Mouse (Mus musculus) forebrain, embryonic 14.5 days (tissue): ENCODE measurements around the gene Fitm2. TPM values are rescaled to one million over a fixed set of nuclear protein-coding genes. Genes with fewer than 3 reads are reported as not detected.
"Not testable (repeated sequence)": the region's sequence is repeated elsewhere in the genome, so short reads cannot be mapped to it uniquely, and the experiment has no call there.

Source experiments
- ATAC-seq: fragments of 200-750 bp; cut with Nextera tagmentation; 2 replicates; pipeline ENCODE4 v1.8.0; 2017; ENCODE audit warnings: mild to moderate bottlenecking, moderate library complexity
- DNase-seq: peaks from one replicate; pipeline ENCODE4 v3.0.0-alpha.2; 2015; ENCODE audit warnings: low spot score
- H3K27ac ChIP-seq: fragments of 300-500 bp; sonication (generic); 2 replicates; pipeline ENCODE4 v1.5.1; 2014; ENCODE audit warnings: low read depth, mild to moderate bottlenecking, control low read depth, low read length, moderate library complexity
- H3K27me3 ChIP-seq: fragments of 300-500 bp; sonication (generic); replicated peaks from 2 replicates; pipeline ENCODE4 v1.6.1; 2014; ENCODE audit warnings: low read length, control low read depth, mixed read lengths; ENCODE audit not compliant: control insufficient read depth, insufficient read depth
- H3K36me3 ChIP-seq: fragments of 300-500 bp; sonication (generic); 2 replicates; pipeline ENCODE4 v1.6.1; 2014; ENCODE audit warnings: low read length, control low read depth; ENCODE audit not compliant: control insufficient read depth, insufficient read depth
- H3K4me1 ChIP-seq: fragments of 300-500 bp; sonication (generic); 2 replicates; pipeline ENCODE4 v1.6.1; 2014; ENCODE audit warnings: antibody characterized with exemption, low read length, control low read depth; ENCODE audit not compliant: control insufficient read depth, insufficient read depth
- H3K4me2 ChIP-seq: fragments of 300-500 bp; sonication (generic); 2 replicates; pipeline ENCODE4 v1.6.1; 2014; ENCODE audit warnings: mild to moderate bottlenecking, control low read depth, low read length
- H3K4me3 ChIP-seq: fragments of 300-500 bp; sonication (generic); 2 replicates; pipeline ENCODE4 v1.5.1; 2014; ENCODE audit warnings: low read depth, low read length, control low read depth
- H3K9ac ChIP-seq: fragments of 300-500 bp; sonication (generic); 2 replicates; pipeline ENCODE4 v1.6.1; 2014; ENCODE audit warnings: mild to moderate bottlenecking, low read length, control low read depth, moderate library complexity
- H3K9me3 ChIP-seq: fragments of 300-500 bp; sonication (generic); replicated peaks from 2 replicates; pipeline ENCODE4 v1.6.1; 2016; ENCODE audit warnings: low read length, control low read depth, mixed read lengths; ENCODE audit not compliant: control insufficient read depth
- WGBS: fragments of 180-500 bp; shearing (Covaris S2); extraction: QIAGEN DNeasy Blood & Tissue Kit; methylation state at CpG from one replicate; pipeline ENCODE4 v1.1.7; 2014; 5-methylcytosine and 5-hydroxymethylcytosine counted together
- polyA plus RNA-seq: library from polyadenylated mRNA; unstranded; fragments of >200 nt; fragmentation: Nextera tagmentation; extraction: Ambion mirVana; gene quantifications from 2 replicates; pipeline ENCODE4 v1.2.1, GENCODE M21; 2014

The Fitm2 gene
- polyA plus RNA-seq, 1 experiment from 2014 or later, result 8.6 TPM

DNA sequence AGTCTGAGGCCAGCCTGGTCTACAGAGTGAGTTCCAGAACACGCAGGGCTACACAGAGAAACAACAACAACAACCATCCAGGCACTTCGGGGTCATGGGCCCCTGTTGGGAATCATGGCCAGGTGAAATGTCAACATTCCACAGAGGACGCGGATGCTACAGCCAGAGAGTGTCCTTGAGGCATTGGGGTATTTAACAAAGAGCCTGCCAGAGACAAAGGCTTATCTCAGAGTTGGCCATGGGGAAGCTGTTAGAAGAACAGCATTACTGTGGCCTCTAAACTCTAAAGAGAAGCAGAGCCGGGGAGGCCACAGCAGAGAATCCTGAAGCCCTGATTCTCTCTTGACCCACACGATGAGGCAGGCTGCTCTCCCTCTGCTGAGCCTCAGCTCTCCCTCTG, 3.6 kb downstream of the Fitm2 start:
- DNase-seq (no peak), ATAC-seq (no peak)
- H3K4me2 ChIP-seq, result no peak overlapping the region
- H3K27ac ChIP-seq, result no peak overlapping the region
- H3K4me1 ChIP-seq, result peaks cover 8% of the 10 kb centered on the region
- H3K4me3 ChIP-seq, result no peak overlapping the region
- H3K9me3 ChIP-seq, result no peaks in the 10 kb centered on the region
- 94% methylated on average over 6 of the region's 6 CpGs for WGBS
- no peaks in the 10 kb centered on the region for H3K27me3 ChIP-seq
- no peak overlapping the region for H3K9ac ChIP-seq
- peaks cover 31% of the 10 kb centered on the region; the same call in 1 of the 2 replicates for H3K36me3 ChIP-seq

- Histone ChIP-seq H3K9ac (no peak overlapping the region), H3K36me3 (peaks cover 31% of the 10 kb centered on the region; the same call in 1 of the 2 replicates), H3K4me3 (no peak overlapping the region), H3K27me3 (no peaks in the 10 kb centered on the region), H3K9me3 (no peaks in the 10 kb centered on the region), H3K4me2 (no peak overlapping the region), H3K4me1 (peaks cover 8% of the 10 kb centered on the region), H3K27ac (no peak overlapping the region)
- ATAC-seq (no peak), DNase-seq (no peak)
- WGBS, result 94% methylated on average over 6 of the region's 6 CpGs
These were observed 4.8 kb downstream of the Fitm2 start for GRCm38 (mm10) chr2:163467585-163467984.

DNA sequence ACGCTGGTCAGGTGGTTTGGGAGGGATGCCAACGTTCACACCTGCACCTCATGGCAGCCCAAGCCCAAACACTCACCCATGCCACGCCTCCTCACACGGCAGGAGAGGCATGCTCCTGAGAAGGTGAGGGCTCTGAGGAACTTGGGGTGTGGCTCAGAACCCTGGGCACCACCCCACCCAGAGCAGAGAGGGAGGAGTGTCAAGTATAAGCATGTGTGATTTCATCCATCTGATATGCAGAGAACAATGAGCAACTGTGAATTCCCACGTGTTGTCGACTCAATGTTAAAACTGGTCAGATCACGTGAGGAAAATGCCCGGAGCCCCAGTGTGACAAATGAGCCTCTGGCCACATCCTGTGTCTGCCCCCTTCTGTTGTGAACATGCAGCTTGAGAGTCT, 5.7 kb downstream of the Fitm2 start:
- 86% methylated on average over 8 of the region's 8 CpGs for WGBS
- peaks cover 7% of the 10 kb centered on the region for H3K4me1 ChIP-seq
- no peak overlapping the region for H3K4me2 ChIP-seq
- H3K9ac ChIP-seq, result no peak overlapping the region
- H3K27me3 ChIP-seq, result no peaks in the 10 kb centered on the region
- no peak overlapping the region for H3K4me3 ChIP-seq
- H3K9me3 ChIP-seq, result no peaks in the 10 kb centered on the region
- H3K36me3 ChIP-seq, result peaks cover 31% of the 10 kb centered on the region; the same call in 1 of the 2 replicates
- ATAC-seq (no peak), DNase-seq (no peak)
- H3K27ac ChIP-seq, result no peak overlapping the region

- Histone ChIP-seq H3K36me3 (peaks cover 30% of the 10 kb centered on the region; the same call in 1 of the 2 replicates), H3K4me3 (no peak overlapping the region), H3K9ac (no peak overlapping the region), H3K9me3 (no peaks in the 10 kb centered on the region), H3K27me3 (no peaks in the 10 kb centered on the region), H3K4me1 (no peaks in the 10 kb centered on the region), H3K4me2 (no peak overlapping the region), H3K27ac (no peak overlapping the region)
- DNase-seq (no peak), ATAC-seq (no peak)
- WGBS, result 77% methylated on average over 6 of the region's 6 CpGs
These were observed 7.9 kb downstream of the Fitm2 start for GRCm38 (mm10) chr2:163464562-163464961.

DNA sequence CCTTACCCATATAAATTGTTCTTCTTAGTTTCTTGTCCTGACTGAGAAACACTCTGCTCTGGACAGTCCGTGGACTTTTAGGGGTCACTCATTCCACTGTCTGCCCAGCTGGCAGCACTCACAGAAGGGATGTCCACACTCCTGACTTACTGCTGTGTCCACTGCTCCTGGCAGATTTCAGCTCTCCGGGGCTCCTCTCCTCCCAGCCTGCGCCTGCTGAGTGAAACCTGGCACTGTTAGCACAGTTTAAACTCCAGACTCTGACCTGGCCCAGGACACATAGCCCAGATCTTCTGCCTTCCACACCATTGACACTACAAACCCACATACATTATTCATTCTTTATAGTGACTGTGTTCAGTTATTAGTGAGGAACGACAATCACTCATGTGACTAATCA, 8.4 kb downstream of the Fitm2 start:
- Histone ChIP-seq H3K4me3 (no peak overlapping the region), H3K9ac (no peak overlapping the region), H3K4me1 (peaks cover 1% of the 10 kb centered on the region; the same call in 1 of the 2 replicates), H3K9me3 (no peaks in the 10 kb centered on the region), H3K36me3 (peaks cover 25% of the 10 kb centered on the region; the same call in 1 of the 2 replicates), H3K4me2 (no peak overlapping the region), H3K27me3 (no peaks in the 10 kb centered on the region), H3K27ac (no peak overlapping the region)
- ATAC-seq, result no peak
- WGBS, result 83% methylated on average over 4 of the region's 4 CpGs
- DNase-seq, result no peak

- H3K4me1 ChIP-seq, result peaks cover 3% of the 10 kb centered on the region; the same call in 1 of the 2 replicates
- H3K27me3 ChIP-seq, result no peaks in the 10 kb centered on the region
- H3K4me3 ChIP-seq, result no peak overlapping the region
- WGBS, result 69% methylated on average over 10 of the region's 10 CpGs
- H3K27ac ChIP-seq, result no peak overlapping the region
- H3K4me2 ChIP-seq, result no peak overlapping the region
- H3K9ac ChIP-seq, result no peak overlapping the region
- no peaks in the 10 kb centered on the region for H3K9me3 ChIP-seq
- peaks cover 18% of the 10 kb centered on the region; the same call in 1 of the 2 replicates for H3K36me3 ChIP-seq
- ATAC-seq (no peak), DNase-seq (no peak)
These were observed 9.1 kb downstream of the Fitm2 start for GRCm38 (mm10) chr2:163463251-163463769.

DNA sequence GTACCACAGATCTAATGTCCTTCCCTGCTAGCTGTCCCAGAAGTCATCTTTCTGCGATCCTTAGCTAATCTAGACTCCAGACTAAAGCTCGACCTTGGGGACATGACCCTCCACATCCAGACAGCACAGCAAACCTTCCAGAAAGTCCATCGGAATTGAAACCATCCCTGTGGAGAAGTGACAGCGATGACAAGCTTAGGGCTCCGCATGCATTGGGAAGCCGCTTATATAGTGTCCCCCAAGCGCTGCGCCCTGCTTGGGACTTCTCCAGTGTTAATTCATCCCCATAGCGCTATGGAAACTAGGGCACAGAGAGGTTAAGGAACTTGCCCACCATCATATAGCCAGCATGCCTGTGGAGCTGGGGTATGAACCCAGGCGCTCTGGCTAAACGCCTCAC, 9.6 kb downstream of the Fitm2 start:
- H3K4me1 ChIP-seq, result peaks cover 3% of the 10 kb centered on the region; the same call in 1 of the 2 replicates
- no peaks in the 10 kb centered on the region for H3K9me3 ChIP-seq
- no peak overlapping the region for H3K4me3 ChIP-seq
- no peak overlapping the region for H3K4me2 ChIP-seq
- WGBS, result 80% methylated on average over 11 of the region's 11 CpGs
- ATAC-seq, result no peak
- peaks cover 14% of the 10 kb centered on the region; the same call in 1 of the 2 replicates for H3K36me3 ChIP-seq
- H3K27ac ChIP-seq, result no peak overlapping the region
- H3K27me3 ChIP-seq, result no peaks in the 10 kb centered on the region
- no peak for DNase-seq
- H3K9ac ChIP-seq, result no peak overlapping the region

- Histone ChIP-seq H3K4me2 (no peak overlapping the region), H3K36me3 (peaks cover 11% of the 10 kb centered on the region; the same call in 1 of the 2 replicates), H3K4me1 (peaks cover 3% of the 10 kb centered on the region; the same call in 1 of the 2 replicates), H3K9me3 (no peaks in the 10 kb centered on the region), H3K4me3 (no peak overlapping the region), H3K27me3 (no peaks in the 10 kb centered on the region), H3K9ac (no peak overlapping the region), H3K27ac (no peak overlapping the region)
- 79% methylated on average over 5 of the region's 5 CpGs for WGBS
- ATAC-seq (no peak), DNase-seq (no peak)
These were observed 10.0 kb downstream of the Fitm2 start for GRCm38 (mm10) chr2:163462386-163462785.

DNA sequence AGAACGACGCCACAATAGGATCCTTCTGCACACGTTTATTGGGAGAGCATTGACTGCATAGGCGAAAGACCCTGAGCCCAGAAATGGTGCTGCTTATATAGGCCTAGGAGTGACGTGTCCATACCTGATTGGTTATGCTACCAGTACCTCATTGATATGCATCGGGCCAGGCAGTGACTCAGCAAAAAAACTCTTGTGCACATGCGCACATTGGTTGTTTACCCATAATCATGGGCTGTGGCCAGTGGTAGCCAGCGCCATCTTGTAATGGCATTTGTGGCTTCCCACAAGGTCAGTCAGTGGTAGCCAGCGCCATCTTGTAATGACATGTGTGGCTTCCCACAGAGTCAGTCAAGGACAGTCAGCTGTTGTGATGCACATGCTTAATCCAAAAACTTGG, 11.1 kb downstream of the Fitm2 start:
- H3K4me2 ChIP-seq, ATAC-seq, H3K4me3 ChIP-seq, H3K4me1 ChIP-seq, H3K9me3 ChIP-seq, H3K36me3 ChIP-seq, H3K9ac ChIP-seq, DNase-seq, H3K27ac ChIP-seq, H3K27me3 ChIP-seq: not testable (repeated sequence)
- 94% methylated on average over 9 of the region's 9 CpGs for WGBS
